Mouse (Mus musculus) G1E-ER4 (cell line): ENCODE measurements around the gene Rbpjl. TPM values are rescaled to one million over a fixed set of nuclear protein-coding genes. Genes with fewer than 3 reads are reported as not detected.

ENCODE experiments used
- GATA1 ChIP-seq: IDR thresholded peaks from one replicate; pipeline ENCODE4 v1.8.0; 2012; ENCODE audit warnings: low read length, inconsistent platforms
- polyA plus RNA-seq: library from polyadenylated mRNA; stranded (reverse); fragments of >175 nt; gene quantifications from 2 replicates; pipeline ENCODE4 v1.2.3, GENCODE M21; 2012

Gene Rbpjl
- polyA plus RNA-seq, 1 experiment = not detected

- TF ChIP-seq GATA1 = no peak
These were observed 42.6 kb downstream of the Rbpjl start for GRCm38 (mm10) chr2:164445399-164446085.

GRCm38 (mm10) chr2:164446086-164446469 is 43.1 kb downstream of the Rbpjl start:
- TF ChIP-seq GATA1 = no peak

GRCm38 (mm10) chr2:164448140-164448539 is 45.2 kb downstream of the Rbpjl start:
- no peak for TF ChIP-seq GATA1

GRCm38 (mm10) chr2:164448921-164449320 is 46.0 kb downstream of the Rbpjl start:
- TF ChIP-seq GATA1 = no peak

GRCm38 (mm10) chr2:164449341-164450042 is 46.6 kb downstream of the Rbpjl start:
- TF ChIP-seq GATA1 = no peak

GRCm38 (mm10) chr2:164452000-164452676 is 49.2 kb downstream of the Rbpjl start:
- no peak for TF ChIP-seq GATA1

GRCm38 (mm10) chr2:164453047-164453757 is 50.3 kb downstream of the Rbpjl start:
- no peak for TF ChIP-seq GATA1

- TF ChIP-seq GATA1 = no peak
These were observed 51.1 kb downstream of the Rbpjl start for GRCm38 (mm10) chr2:164453887-164454500.

- TF ChIP-seq GATA1 = no peak
These were observed 51.9 kb downstream of the Rbpjl start for GRCm38 (mm10) chr2:164454846-164455245.

- TF ChIP-seq GATA1 = no peak
These were observed 52.7 kb downstream of the Rbpjl start for GRCm38 (mm10) chr2:164455421-164456190.

GRCm38 (mm10) chr2:164456413-164456812 is 53.5 kb downstream of the Rbpjl start:
- TF ChIP-seq GATA1 = no peak

GRCm38 (mm10) chr2:164456864-164457300 is 53.9 kb downstream of the Rbpjl start, which contains the start of gene Sys1:
TSS of gene Sys1 (plus strand) at chr2:164456964.
- no peak for TF ChIP-seq GATA1

GRCm38 (mm10) chr2:164457942-164458341 is 55.0 kb downstream of the Rbpjl start:
- no peak for TF ChIP-seq GATA1

- no peak for TF ChIP-seq GATA1
These were observed 55.6 kb downstream of the Rbpjl start for GRCm38 (mm10) chr2:164458535-164458934.
